9 mouse cellular contexts compared by ENCODE assay signal in genomic region chr6:37329901-37330864, GRCm38 (mm10). TPM values are rescaled to one million over a fixed set of nuclear protein-coding genes. Genes with fewer than 3 reads are reported as not detected.
A peak's percentile ranks its signal among the peaks of the same experiment; 100 is the strongest.
DNase-seq lines count a peak whose midpoint lies in the region; ATAC-seq and TF ChIP-seq lines count a peak whose summit lies in the region.
"Had no signal": no experiment of that assay in that cellular context is flagged by ENCODE, and none has a peak within 500 bp of the region (broad histone marks: within the 10 kb centered on the region; RNA-seq: fewer than 3 reads in every experiment).

No protein-coding gene starts in this region.

- H3K4me2 ChIP-seq in forebrain, embryonic 11.5 days (ENCODE audit: low read depth, low read length, severe bottlenecking) = no peak overlapping the region
- H3K4me2 ChIP-seq in intestine, postnatal 0 days (replicated peaks; ENCODE audit: low read depth) = no peak overlapping the region
- H3K4me2 ChIP-seq in stomach, embryonic 16.5 days (ENCODE audit: low read depth, low read length) = no peak overlapping the region
- H3K4me2 ChIP-seq: liver, embryonic 15.5 days had no signal

- WGBS in forebrain, embryonic 11.5 days = 52% methylated on average over 5 of the region's 5 CpGs
- 61% methylated on average over 5 of the region's 5 CpGs for WGBS in forebrain, embryonic 10.5 days
- 53% methylated on average over 5 of the region's 5 CpGs for WGBS in intestine, postnatal 0 days
- 58% methylated on average over 5 of the region's 5 CpGs for WGBS in stomach, embryonic 16.5 days

- no peaks in the 10 kb centered on the region for H3K27me3 ChIP-seq in forebrain, embryonic 11.5 days (ENCODE audit: control insufficient read depth, insufficient read depth, low read length)
- no peaks in the 10 kb centered on the region for H3K27me3 ChIP-seq in forebrain, embryonic 10.5 days (ENCODE audit: poor library complexity, severe bottlenecking)
- no peaks in the 10 kb centered on the region for H3K27me3 ChIP-seq in intestine, postnatal 0 days (replicated peaks; ENCODE audit: control insufficient read depth, insufficient read depth, low read length)
- H3K27me3 ChIP-seq in stomach, embryonic 16.5 days (ENCODE audit: control insufficient read depth, insufficient read depth, low read length) = no peaks in the 10 kb centered on the region
- H3K27me3 ChIP-seq: liver, embryonic 15.5 days had no signal

- no peak overlapping the region for H3K9ac ChIP-seq in forebrain, embryonic 11.5 days (ENCODE audit: low read length)
- no peak overlapping the region for H3K9ac ChIP-seq in intestine, postnatal 0 days (ENCODE audit: low read depth, low read length)
- 0 out of 2 replicates have a peak overlapping the region, but pooled peaks have one; percentile 13 for H3K9ac ChIP-seq in stomach, embryonic 16.5 days (ENCODE audit: low read length)
- H3K9ac ChIP-seq: liver, embryonic 15.5 days had no signal

- peak; percentile 58; the same call in 1 of the 2 replicates for ATAC-seq in forebrain, embryonic 11.5 days (replicated peaks; ENCODE audit: low FRiP score)
- no peak for ATAC-seq in intestine, postnatal 0 days
- peak; percentile 61; the same call in 1 of the 2 replicates for ATAC-seq in stomach, embryonic 16.5 days (ENCODE audit: insufficient read depth, low FRiP score)

- no peak overlapping the region for H3K4me3 ChIP-seq in forebrain, embryonic 11.5 days (ENCODE audit: low read depth, low read length)
- no peak overlapping the region for H3K4me3 ChIP-seq in forebrain, embryonic 10.5 days
- no peak overlapping the region for H3K4me3 ChIP-seq in intestine, postnatal 0 days (ENCODE audit: low read depth, low read length)
- H3K4me3 ChIP-seq in stomach, embryonic 16.5 days (replicated peaks; ENCODE audit: low read length) = no peak overlapping the region
- H3K4me3 ChIP-seq: liver, embryonic 15.5 days had no signal

- no peak for TF ChIP-seq CTCF in intestine, postnatal 0 days (IDR thresholded peaks at IDR 0.05; ENCODE audit: low read depth)

- peaks cover 2% of the 10 kb centered on the region; the same call in 1 of the 2 replicates for H3K4me1 ChIP-seq in forebrain, embryonic 11.5 days (replicated peaks; ENCODE audit: control insufficient read depth, insufficient read depth, low read length)
- peaks cover 27% of the 10 kb centered on the region for H3K4me1 ChIP-seq in forebrain, embryonic 10.5 days
- no peaks in the 10 kb centered on the region for H3K4me1 ChIP-seq in intestine, postnatal 0 days (replicated peaks; ENCODE audit: control insufficient read depth, insufficient read depth, low read length)
- peaks cover 14% of the 10 kb centered on the region for H3K4me1 ChIP-seq in stomach, embryonic 16.5 days (ENCODE audit: control insufficient read depth, insufficient read depth, low read length)
- H3K4me1 ChIP-seq: liver, embryonic 15.5 days had no signal

- no peak for DNase-seq in forebrain, embryonic 11.5 days (ENCODE audit: low spot score)
- no peak for DNase-seq in forebrain, embryonic 10.5 days (ENCODE audit: extremely low spot score, low spot score)
- DNase-seq in testis, postnatal 10 days (ENCODE audit: low spot score) = peak; percentile 61
- no peak for DNase-seq in testis, postnatal 14 days (ENCODE audit: low spot score)
- DNase-seq in spleen, postnatal 36 days (ENCODE audit: low spot score in 2 of 2) = no peak
- no peak for DNase-seq in gastrocnemius, postnatal 10 days

- H3K9me3 ChIP-seq in forebrain, embryonic 11.5 days (ENCODE audit: control insufficient read depth, low read length) = no peaks in the 10 kb centered on the region
- no peaks in the 10 kb centered on the region for H3K9me3 ChIP-seq in forebrain, embryonic 10.5 days
- no peaks in the 10 kb centered on the region for H3K9me3 ChIP-seq in intestine, postnatal 0 days (ENCODE audit: control insufficient read depth)
- no peaks in the 10 kb centered on the region for H3K9me3 ChIP-seq in stomach, embryonic 16.5 days (replicated peaks; ENCODE audit: control insufficient read depth, low read length)
- H3K9me3 ChIP-seq: liver, embryonic 15.5 days had no signal

- no peaks in the 10 kb centered on the region for H3K36me3 ChIP-seq in forebrain, embryonic 11.5 days (ENCODE audit: control insufficient read depth, insufficient read depth, low read length)
- peaks cover 4% of the 10 kb centered on the region; the same call in 1 of the 2 replicates for H3K36me3 ChIP-seq in forebrain, embryonic 10.5 days (replicated peaks)
- H3K36me3 ChIP-seq in intestine, postnatal 0 days (ENCODE audit: control insufficient read depth, insufficient read depth) = peaks cover 40% of the 10 kb centered on the region
- no peaks in the 10 kb centered on the region for H3K36me3 ChIP-seq in stomach, embryonic 16.5 days (ENCODE audit: control insufficient read depth, insufficient read depth, low read length)

- H3K27ac ChIP-seq in forebrain, embryonic 11.5 days (ENCODE audit: low read depth, low read length) = no peak overlapping the region
- H3K27ac ChIP-seq in forebrain, embryonic 10.5 days = no peak overlapping the region
- H3K27ac ChIP-seq in intestine, postnatal 0 days (ENCODE audit: low read depth, low read length) = peak overlapping the region; percentile 57; the same call in 1 of the 2 replicates
- H3K27ac ChIP-seq in stomach, embryonic 16.5 days (ENCODE audit: low read length) = peak overlapping the region; percentile 68
- H3K27ac ChIP-seq: liver, embryonic 15.5 days had no signal

RNA-seq across cellular contexts. Expression of gene Dgki, which starts 30.2 kb away (rescaled TPM):
- 2.8 TPM in 2 replicates for polyA plus RNA-seq in forebrain, embryonic 11.5 days (2014; fragmentation: Nextera tagmentation; extraction: Ambion mirVana)
- 0.38 and 1.0 TPM in 2 replicates for polyA plus RNA-seq in forebrain, embryonic 10.5 days (2016; fragmentation: Nextera tagmentation; extraction: Ambion mirVana)
- 0.34 and 0.42 TPM in 2 replicates for polyA plus RNA-seq in intestine, postnatal 0 days (2015; fragmentation: Nextera tagmentation; extraction: Ambion mirVana)
- polyA plus RNA-seq in stomach, embryonic 16.5 days (2015; fragmentation: Nextera tagmentation; extraction: Ambion mirVana) = 0.82 and 0.94 TPM in 2 replicates
- total RNA-seq in gastrocnemius, postnatal 10 days (2021) = 1 to 10 TPM in 1 of 2 experiments, under 1 TPM in 1; 0.61 to 1.7 TPM

Comparison
In these comparisons a context has a peak if more than half of its experiments do, and no peak if none do; other contexts are left out.
1. H3K27ac ChIP-seq: peak in intestine, postnatal 0 days (single experiment) and stomach, embryonic 16.5 days (single experiment); none in forebrain, embryonic 11.5 days (single experiment) and forebrain, embryonic 10.5 days (single experiment).